Mouse (Mus musculus) brown adipose tissue, adult 24 weeks (tissue): ENCODE data around the gene Dph2. TPM values are rescaled to one million over a fixed set of nuclear protein-coding genes. Genes with fewer than 3 reads are reported as not detected.
A peak's percentile ranks its signal among the peaks of the same experiment; 100 is the strongest.

Experiments
- H3K27ac ChIP-seq: fragments of 200-500 bp; replicated peaks from 2 replicates; pipeline ENCODE4 v1.5.1; 2012; ENCODE audit warnings: low read depth, mild to moderate bottlenecking, low read length
- H3K4me1 ChIP-seq: fragments of 200-500 bp; 2 replicates; pipeline ENCODE4 v1.6.1; 2012; ENCODE audit warnings: low read length, mixed read lengths; ENCODE audit not compliant: control insufficient read depth, insufficient read depth, insufficient read length
- H3K4me3 ChIP-seq: fragments of 200-500 bp; 2 replicates; pipeline ENCODE4 v1.5.1; 2012; ENCODE audit warnings: low read depth, mild to moderate bottlenecking, low read length, moderate library complexity; ENCODE audit not compliant: insufficient read depth
- polyA plus RNA-seq: library from polyadenylated mRNA; stranded (reverse); fragments of >200 nt; gene quantifications from 2 replicates; pipeline ENCODE4 v1.2.4, GENCODE M21; 2012; ENCODE audit not compliant: missing spikeins, insufficient read depth, insufficient read length

Gene Dph2
- polyA plus RNA-seq, 1 experiment = 1.7 TPM

DNA sequence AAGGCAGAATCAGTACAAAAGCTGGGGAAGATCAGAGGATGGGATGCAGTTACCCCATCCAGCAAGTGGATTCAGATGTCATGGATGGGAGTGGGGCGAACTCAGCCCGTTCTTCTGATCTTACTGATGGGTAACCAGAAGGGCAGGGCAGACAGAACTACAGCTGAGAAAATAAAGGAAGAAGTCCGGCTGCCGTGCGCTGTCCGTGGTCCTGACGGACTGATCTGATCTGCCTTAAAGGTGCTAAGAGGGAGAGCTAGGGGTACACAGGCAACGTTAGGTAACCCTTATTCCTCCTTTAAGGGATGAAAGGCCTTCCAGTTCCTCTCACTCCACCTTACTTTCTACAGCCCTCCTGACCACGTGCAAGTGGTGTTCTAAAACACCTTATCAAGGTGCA, 1.5 kb upstream of the Dph2 start:
- no peak overlapping the region for H3K4me3 ChIP-seq
- H3K4me1 ChIP-seq = no peaks in the 10 kb centered on the region
- no peak overlapping the region for H3K27ac ChIP-seq

DNA sequence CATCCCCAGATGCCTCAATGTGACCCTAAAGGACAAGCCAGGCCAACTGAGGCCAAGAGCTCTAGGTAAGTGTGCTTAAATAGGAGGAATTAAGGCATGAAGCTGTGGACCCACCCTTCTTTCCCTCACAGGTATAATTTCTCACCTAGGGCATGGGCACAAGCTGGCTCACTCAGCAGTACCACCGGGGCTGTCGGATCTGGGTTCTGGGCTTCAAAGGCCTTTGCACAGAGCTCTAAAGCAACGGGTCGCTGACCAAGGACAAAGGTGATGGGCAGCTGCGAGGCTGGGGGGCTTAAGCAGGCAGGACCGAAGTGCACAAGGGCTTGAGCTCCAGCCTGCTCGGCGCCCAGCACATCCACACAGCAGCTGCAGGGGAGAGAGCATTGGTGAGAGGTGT, 1.1 kb downstream of the Dph2 start:
- Histone ChIP-seq H3K4me1 (peaks cover 5% of the 10 kb centered on the region; the same call in 1 of the 2 replicates), H3K4me3 (peak overlapping the region; percentile 84), H3K27ac (no peak overlapping the region)

DNA sequence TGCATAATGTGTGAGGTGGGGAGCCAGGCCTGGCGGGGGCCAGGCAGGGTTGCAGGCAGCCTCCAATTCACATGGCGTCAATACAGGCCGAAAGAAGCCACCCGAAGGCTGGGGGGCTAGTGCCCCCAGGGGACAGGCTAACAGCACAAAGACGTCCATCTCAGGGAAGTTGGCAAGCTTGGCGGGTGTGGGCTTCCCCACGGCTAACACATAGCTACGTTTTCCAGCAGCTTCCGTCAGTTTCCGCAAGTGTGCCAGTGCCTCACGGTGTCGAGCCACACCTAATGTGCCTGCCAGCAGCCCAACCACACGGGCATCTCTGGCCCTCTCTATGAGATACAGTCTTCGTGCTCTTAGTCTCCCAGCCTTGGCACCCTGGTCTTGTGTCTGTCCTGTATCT, 1.8 kb downstream of the Dph2 start:
- no peak overlapping the region for H3K27ac ChIP-seq
- peaks cover 5% of the 10 kb centered on the region; the same call in 1 of the 2 replicates for H3K4me1 ChIP-seq
- no peak overlapping the region for H3K4me3 ChIP-seq

DNA sequence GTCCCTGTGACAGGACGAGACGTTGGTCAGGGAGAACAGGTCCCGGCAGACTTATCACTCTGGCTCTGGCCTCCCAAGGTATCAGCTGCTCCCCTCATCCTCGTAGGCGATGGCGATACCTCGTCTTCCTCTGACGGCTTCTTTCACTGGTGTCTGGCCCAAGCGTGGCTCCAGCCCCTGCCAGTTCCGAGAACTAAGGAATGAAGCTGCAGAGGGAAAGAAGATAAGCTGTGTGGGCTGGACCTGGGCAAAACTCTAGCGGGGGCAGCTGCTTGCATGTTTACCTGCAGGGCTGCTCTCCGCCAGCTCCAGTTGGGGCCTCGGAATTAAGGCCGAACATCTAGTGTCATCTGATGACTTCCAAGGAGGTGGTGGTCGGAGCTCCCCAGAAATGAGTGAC, 2.4 kb downstream of the Dph2 start:
- Histone ChIP-seq H3K4me3 (no peak overlapping the region), H3K27ac (no peak overlapping the region), H3K4me1 (peaks cover 5% of the 10 kb centered on the region; the same call in 1 of the 2 replicates)

DNA sequence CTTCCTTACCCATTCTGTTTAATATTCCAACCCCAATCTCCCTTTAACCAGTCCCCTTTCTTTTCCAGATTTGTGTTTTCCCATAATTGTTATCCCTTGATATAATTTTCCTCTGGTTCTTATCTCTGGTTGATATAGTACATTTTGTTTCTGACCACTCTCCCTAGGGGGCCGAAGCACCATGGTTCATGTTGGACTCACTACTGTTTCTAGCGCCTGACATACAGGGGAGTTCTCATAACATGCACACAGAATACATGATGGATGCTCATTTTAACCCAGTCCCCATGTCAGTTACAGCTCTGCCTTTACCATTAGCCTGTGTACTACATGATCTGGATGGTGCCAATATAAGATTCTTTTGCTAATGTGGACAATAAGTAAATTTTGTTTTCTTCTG, 3.9 kb downstream of the Dph2 start:
- Histone ChIP-seq H3K4me3 (no peak overlapping the region), H3K4me1 (peaks cover 8% of the 10 kb centered on the region), H3K27ac (no peak overlapping the region)

- Histone ChIP-seq H3K4me1 (peaks cover 8% of the 10 kb centered on the region), H3K27ac (peak within 1 kb of the TSS; percentile 60; the same call in 1 of the 2 replicates), H3K4me3 (peak within 1 kb of the TSS; percentile 81)
These were observed 4.7 kb downstream of the Dph2 start, which contains the start of gene Atp6v0b for GRCm38 (mm10) chr4:117887133-117887532. Atp6v0b (minus strand) TSS chr4:117887333.

DNA sequence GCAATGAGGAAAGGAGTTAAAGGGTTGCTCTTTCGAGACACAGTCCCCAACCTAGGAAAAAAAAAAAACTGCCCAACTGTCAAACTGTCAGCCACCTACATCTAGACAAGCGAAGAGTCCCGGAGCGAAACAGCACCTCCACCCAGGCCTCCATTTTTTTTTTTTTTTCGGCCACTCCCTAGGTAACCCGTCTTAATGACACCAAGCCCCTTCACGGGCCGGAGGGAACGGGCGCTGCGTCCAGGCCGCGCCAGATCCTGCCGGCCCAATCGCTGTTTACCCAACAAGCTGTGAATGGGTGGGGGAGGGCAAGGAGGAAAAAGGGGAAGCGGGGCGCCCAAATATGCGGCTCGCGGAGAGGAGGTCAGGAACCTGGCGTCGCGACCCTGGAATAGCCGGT, 5.2 kb downstream of the Dph2 start:
- H3K4me3 ChIP-seq = peak overlapping the region; percentile 81
- H3K27ac ChIP-seq = peak overlapping the region; percentile 60; the same call in 1 of the 2 replicates
- H3K4me1 ChIP-seq = peaks cover 8% of the 10 kb centered on the region

GRCm38 (mm10) chr4:117885994-117886393, 5.8 kb downstream of the Dph2 start:
- Histone ChIP-seq H3K4me1 (peaks cover 8% of the 10 kb centered on the region), H3K27ac (no peak overlapping the region), H3K4me3 (peak overlapping the region; percentile 81)

- Histone ChIP-seq H3K27ac (no peak overlapping the region), H3K4me1 (peaks cover 8% of the 10 kb centered on the region)
These were observed 6.7 kb downstream of the Dph2 start for GRCm38 (mm10) chr4:117885093-117885492.

GRCm38 (mm10) chr4:117884146-117884545, 7.7 kb downstream of the Dph2 start:
- Histone ChIP-seq H3K4me1 (peaks cover 8% of the 10 kb centered on the region), H3K4me3 (no peak overlapping the region), H3K27ac (no peak overlapping the region)

More at GRCm38 (mm10) chr4:117885093-117885492, 6.7 kb downstream of the Dph2 start:
- no peak overlapping the region for H3K4me3 ChIP-seq

- Histone ChIP-seq H3K4me1 (peaks cover 8% of the 10 kb centered on the region), H3K27ac (no peak within 1 kb of the TSS), H3K4me3 (peak within 1 kb of the TSS; percentile 66)
These were observed 8.8 kb downstream of the Dph2 start, which contains the start of gene B4galt2 for GRCm38 (mm10) chr4:117882701-117883691. B4galt2 (minus strand) TSS chr4:117883487.

- Histone ChIP-seq H3K27ac (no peak overlapping the region), H3K4me3 (no peak overlapping the region), H3K4me1 (peaks cover 3% of the 10 kb centered on the region)
These were observed 13.1 kb downstream of the Dph2 start for GRCm38 (mm10) chr4:117878703-117879102.

- no peaks in the 10 kb centered on the region for H3K4me1 ChIP-seq
- H3K27ac ChIP-seq = no peak overlapping the region
- H3K4me3 ChIP-seq = no peak overlapping the region
These were observed 13.5 kb downstream of the Dph2 start for GRCm38 (mm10) chr4:117878301-117878700.

DNA sequence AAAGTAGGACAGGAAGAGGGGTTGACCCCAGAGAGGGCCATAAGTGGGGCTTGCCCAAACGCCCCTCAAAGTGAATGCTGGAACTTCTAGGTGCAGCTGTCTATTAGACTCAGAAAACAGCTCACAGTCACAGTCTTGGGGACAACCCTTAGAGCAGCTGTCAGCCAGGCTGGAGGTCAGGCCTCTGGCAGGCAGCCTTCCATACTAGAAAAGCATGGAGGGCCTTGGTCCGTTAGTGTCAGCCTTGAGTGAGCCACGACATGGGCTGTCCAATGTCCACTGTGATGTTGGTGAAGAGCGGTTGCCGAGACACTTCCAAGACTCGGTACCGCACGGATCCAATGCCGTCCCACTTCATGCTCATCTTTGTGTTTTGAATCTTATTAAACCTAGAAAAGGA, 18.2 kb downstream of the Dph2 start:
- Histone ChIP-seq H3K27ac (no peak overlapping the region), H3K4me1 (no peaks in the 10 kb centered on the region), H3K4me3 (no peak overlapping the region)

GRCm38 (mm10) chr4:117872471-117872886, 19.4 kb downstream of the Dph2 start, which contains the start of gene Ccdc24:
Ccdc24 (minus strand) TSS chr4:117872557.
- Histone ChIP-seq H3K4me1 (no peaks in the 10 kb centered on the region), H3K27ac (no peak within 1 kb of the TSS), H3K4me3 (no peak within 1 kb of the TSS)
